Mouse (Mus musculus) liver, postnatal 0 days (tissue): ENCODE results near the gene Grk6.

Experiments
- CTCF ChIP-seq: sonication (generic); IDR thresholded peaks from 2 replicates; pipeline ENCODE4 v1.5.1; 2016; ENCODE audit warnings: antibody characterized with exemption, low read depth
- EP300 ChIP-seq: IDR thresholded peaks from 2 replicates; pipeline ENCODE4 v1.6.1; 2016; ENCODE audit warnings: antibody characterized with exemption, low read depth, mild to moderate bottlenecking

- TF ChIP-seq CTCF = no peak
- TF ChIP-seq EP300 = no peak
Observed at GRCm38 (mm10) chr13:55474621-55475069, 29.8 kb downstream of the Grk6 start.
